Mouse (Mus musculus): Measurements from ENCODE around the gene Col4a2.
A peak's percentile ranks its signal among the peaks of the same experiment; 100 is the strongest.

Gene Col4a2

DNA sequence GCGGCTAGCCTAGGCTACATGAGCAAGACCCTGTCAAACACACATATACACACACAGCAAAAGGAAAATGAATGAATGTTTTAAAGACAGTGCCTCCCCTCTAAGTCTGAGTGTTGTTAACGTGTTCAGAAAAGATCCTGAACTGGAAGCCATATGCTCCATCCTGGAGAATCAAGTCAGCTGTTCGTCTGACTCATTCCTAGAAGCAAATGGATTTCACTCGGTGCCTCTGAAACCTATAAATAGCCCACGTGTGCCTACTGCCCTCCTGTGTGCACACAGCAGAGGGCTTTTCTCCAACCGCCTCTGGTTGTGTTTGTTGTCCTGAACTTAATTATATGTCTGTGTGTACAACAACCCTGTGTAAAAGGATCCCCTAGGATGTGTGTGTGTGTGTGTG lies 109.4 kb downstream of the Col4a2 start:
- DNase-seq, result no peak

DNA sequence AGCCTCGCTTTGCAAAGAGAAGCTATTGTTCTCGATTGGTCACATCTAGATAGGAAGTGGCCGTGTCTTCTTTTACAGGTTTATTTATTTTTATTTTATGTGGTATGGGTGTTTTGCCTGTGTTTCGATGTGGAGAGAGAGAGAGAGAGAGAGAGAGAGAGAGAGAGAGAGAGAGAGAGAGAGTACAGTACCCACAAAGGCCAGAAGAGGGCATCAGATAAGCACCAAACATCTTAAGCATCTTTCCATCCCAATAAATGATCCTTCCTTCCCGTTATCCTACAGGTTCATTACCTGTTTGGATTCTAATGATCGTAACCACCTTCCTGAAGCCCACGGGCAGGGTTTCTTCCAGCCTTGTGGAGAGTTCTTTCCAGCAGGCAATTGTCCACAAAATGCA lies 110.5 kb downstream of the Col4a2 start:
- DNase-seq, result no peak

DNA sequence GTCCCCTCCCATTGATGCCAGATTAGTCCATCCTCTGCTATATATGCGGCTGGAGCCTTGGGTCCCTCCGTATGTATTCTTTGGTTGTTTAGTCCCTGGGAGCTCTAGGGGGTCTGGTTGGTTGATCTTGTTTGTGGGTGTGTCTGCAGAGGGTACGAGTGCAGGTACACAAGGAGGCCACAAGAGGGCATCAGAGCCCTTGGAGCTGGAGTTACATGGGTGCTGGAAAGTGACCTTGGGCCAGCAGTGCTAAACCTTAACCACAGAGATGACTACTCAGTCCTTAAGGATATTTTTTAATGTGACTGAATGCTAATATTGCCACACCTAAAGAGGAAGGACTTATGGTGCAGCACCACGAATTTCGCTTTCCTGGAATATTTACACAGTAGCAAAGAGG lies 118.1 kb downstream of the Col4a2 start:
- DNase-seq, result peak; percentile 43

DNA sequence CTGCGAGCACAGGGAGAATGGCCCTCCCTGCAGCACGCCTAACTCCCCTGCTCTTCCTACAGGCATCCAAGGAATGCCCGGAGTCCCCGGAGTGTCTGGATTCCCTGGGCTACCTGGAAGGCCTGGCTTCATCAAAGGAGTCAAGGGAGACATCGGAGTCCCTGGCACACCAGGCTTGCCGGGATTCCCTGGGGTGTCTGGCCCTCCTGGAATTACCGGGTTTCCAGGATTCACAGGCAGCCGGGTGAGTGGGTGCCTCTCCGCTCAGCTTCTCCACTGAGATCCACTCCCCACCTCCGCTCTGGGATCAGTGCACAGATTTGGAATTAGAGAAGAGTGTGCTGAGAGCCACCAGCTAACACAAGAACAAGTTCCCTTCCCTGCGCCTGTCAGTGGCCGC lies 125.3 kb downstream of the Col4a2 start:
- DNase-seq, result no peak

DNA sequence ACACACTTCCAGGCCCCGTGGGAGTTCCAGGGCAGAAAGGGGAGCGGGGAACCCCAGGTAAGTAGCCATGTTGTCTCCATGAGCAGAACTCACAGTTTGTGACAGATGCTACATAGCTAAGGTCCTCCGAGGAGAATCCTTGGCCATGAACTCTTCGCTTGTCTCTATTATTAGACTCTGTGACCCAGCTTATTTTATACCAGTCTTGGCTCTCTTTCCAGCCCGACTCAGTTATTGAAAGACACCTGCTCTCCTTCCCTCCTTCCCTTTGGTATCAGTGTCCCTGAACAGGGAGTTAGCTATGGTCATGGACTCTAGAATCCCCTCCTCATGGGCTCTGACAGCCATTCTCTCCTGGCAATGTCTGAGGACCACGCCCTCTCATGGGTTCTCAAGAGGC lies 128.7 kb downstream of the Col4a2 start:
- DNase-seq, result no peak

DNA sequence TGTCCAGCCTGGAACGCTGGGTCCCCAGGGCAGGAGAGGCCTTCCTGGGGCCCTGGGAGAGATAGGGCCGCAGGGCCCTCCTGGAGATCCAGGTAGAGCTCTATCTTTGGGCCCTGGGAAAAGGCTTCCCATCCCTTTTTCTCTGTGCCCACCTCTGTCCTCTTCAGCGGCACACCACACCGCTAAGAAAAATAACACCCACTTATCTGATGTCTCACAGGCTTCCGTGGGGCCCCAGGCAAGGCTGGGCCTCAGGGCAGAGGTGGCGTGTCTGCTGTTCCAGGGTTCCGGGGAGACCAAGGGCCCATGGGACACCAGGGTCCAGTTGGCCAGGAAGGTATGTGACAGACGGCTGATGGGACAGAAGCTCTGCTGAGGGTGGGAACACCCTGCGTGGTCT lies 131.0 kb downstream of the Col4a2 start:
- no peak for DNase-seq

DNA sequence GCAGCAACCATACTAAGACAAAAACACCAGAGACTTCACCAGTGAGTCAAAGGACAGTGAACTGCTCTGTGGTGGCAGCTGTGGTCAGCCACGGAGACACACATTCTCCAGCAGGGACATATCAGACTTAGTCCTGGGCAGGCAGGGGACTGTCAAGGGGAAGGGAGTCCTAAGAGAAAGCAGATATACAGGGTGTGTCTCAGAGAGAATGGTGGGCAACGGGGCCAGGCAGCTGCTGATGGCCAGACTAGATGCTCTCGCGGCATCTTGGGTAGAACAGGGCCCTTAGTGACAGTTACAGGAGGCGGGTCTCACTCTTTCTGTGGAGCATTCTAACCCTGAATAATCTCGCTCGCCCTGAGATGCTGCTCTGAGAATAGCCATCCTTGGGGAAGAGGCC lies 131.6 kb downstream of the Col4a2 start:
- no peak for DNase-seq

DNA sequence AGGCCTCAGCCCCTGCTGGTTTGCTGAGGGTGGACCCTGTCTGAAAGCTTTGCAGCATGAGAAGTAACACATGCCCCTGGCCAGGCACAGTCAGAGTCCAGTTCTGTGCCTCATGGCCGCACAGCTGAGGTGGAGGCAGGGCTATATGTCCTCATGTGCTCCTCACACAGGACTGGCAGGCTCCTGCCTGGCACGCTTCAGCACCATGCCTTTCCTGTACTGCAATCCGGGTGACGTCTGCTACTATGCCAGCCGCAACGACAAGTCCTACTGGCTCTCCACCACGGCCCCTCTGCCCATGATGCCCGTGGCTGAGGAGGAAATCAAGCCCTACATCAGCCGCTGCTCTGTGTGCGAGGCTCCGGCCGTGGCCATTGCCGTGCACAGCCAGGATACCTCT lies 133.2 kb downstream of the Col4a2 start:
- no peak for DNase-seq

DNA sequence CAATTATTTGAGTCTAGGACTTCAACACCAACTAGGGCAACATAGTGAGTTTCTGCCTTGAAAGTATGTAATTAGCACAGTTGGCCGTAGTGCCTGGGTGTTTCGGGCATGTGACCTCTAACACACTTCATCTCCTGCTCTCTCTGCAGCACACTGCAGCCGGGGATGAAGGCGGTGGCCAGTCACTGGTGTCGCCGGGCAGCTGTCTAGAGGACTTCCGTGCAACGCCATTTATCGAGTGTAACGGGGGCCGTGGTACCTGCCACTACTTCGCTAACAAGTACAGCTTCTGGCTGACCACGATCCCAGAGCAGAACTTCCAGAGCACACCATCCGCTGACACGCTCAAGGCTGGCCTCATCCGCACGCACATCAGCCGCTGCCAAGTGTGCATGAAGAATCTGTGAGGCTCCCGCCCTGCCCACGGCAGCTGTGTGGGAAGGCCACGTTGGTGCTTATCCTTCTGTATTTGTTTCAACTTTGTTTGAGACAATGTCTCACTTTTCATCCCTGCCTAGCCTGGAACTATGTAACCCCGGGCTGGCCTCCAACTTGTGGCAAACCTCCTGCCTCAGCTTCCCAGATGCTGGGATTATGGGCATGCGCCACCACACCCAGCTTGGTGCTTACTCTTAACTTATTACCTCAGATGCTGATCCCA lies 135.4 kb downstream of the Col4a2 start:
- no peak for DNase-seq

DNA sequence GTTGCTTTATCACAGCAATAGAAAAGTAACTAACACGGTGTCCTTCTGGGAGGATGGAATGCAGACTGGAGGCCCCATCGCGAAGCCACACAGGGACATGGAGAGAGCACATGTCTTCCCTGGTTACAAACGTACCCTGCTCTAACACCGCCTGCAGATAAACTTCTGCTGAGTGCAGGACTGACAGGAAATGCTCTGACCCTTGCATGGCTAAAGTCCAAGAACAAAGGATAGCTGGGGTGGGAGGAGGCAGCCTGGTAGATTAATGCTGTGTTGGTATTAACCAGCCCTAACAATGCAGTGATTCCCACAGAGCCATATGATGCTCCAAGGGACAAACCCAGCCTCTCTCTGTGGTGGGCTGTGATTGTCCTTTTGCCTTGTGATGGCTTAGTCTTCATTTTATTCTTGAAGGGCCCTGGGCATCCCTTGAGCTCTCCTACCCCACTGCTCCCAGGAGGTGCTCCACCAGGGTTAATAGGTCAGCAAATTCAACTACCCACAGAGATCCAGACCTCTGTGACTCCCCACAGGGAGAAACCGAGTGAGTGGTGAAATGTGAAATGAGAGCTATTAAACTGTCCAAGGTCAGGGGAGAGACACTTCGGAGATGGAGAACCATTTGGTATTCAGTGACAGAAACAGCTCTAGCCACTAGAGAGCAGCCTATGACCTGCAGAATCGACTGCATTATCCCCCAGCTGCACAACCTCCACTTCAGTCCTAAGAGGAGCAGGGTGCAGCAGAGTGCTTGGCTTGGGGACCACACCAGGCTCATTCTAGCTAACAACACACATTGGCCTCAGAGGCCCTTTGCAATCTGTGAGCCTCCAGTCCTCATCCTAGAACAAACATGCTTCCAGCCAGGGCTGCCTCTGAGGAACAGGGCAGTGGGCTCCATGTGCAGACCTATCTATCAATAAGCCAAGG lies 137.8 kb downstream of the Col4a2 start:
- DNase-seq, result peak; percentile 26

DNA sequence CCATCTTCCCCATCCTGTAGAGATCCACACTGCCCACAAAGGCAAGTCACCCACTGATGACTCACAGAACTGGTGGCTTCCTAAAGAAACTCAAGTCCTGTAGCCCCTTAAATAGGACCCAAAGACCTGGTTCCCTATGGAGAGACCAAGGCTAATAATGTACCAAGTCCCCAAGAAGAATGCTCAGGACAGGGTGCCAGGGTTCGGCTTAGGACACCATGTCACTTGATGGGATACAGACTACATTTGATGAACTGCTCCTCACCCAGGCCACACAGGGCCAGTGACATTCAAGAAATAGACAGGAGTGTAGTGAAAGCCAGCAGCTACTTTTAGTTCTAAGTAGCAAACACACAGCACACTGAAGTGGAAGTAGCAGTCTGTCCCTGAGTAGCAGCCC lies 139.5 kb downstream of the Col4a2 start:
- no peak for DNase-seq

DNA sequence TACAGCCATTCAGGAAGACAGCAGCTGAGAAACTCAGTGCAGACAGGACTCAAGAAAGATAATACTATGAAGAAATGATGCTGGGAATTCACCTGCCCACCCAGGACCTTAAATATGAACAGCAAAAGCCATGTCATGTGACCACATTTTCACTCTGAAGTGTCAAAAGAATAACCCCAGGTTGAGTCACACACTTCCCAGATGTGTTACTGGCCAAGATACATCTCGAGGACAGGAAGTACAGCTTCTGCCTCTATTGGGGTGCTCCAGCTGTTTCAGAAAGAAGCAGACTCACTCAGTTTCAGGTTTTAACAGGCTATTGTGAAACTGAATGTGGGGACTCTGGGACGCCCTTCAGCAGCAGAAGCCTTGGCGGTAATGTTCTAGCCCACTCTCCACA lies 140.0 kb downstream of the Col4a2 start:
- no peak for DNase-seq

DNA sequence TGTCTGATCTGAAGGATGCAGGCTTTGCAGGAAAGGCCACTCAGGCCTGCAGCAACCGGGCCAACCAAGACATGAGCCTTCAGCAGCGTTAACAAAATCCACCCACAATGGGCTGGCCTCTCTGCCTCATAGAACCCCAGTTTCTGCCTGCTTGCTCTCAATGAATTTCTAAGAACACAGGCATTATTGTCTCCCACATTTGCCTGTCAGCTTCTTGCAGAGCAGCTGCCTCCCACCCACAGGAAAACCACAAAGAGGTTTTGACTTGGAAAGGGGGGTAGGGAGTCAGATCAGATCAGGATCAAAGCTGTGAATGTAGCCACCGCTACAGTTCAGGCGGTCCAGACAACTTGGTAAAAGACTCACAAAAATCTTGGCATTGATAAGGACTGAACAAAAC lies 140.4 kb downstream of the Col4a2 start:
- DNase-seq, result no peak

DNA sequence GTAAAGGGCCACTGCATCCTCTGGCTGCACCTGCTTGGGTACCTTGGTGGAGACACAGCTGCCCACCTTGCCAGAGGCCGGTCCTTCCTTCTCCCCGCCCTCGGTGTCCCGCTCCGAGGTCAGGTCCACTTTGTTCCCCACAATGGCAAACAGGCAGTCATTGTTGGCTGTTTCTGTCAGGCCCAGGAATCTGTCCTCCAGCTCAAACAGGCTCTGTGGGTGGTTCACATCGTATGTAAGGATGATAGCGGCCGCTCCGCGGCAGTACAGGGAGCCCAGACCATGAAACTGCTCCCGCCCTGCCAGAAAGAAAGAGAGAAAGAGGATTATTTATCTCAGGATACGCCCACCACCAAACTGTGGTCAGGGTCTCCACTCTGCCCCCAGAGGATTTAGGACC lies 141.6 kb downstream of the Col4a2 start:
- DNase-seq, result no peak

DNA sequence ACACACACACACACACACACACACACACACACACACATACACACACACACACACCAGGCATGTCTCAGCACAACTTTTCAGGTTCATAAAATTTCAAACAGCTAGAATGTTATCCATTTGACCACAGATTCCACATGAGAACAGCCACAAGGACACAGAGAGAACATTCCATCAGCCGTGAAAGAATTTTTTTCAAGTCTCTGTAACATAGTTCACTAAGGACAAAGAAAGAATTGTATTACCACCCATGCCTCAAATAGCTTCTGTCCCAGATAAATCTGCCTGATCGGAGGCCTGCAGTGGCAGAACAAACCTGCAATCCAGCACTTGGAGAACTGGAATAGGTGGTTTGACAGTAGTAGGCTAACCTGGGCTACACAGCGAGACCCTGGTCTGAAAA lies 144.7 kb downstream of the Col4a2 start:
- DNase-seq, result no peak

DNA sequence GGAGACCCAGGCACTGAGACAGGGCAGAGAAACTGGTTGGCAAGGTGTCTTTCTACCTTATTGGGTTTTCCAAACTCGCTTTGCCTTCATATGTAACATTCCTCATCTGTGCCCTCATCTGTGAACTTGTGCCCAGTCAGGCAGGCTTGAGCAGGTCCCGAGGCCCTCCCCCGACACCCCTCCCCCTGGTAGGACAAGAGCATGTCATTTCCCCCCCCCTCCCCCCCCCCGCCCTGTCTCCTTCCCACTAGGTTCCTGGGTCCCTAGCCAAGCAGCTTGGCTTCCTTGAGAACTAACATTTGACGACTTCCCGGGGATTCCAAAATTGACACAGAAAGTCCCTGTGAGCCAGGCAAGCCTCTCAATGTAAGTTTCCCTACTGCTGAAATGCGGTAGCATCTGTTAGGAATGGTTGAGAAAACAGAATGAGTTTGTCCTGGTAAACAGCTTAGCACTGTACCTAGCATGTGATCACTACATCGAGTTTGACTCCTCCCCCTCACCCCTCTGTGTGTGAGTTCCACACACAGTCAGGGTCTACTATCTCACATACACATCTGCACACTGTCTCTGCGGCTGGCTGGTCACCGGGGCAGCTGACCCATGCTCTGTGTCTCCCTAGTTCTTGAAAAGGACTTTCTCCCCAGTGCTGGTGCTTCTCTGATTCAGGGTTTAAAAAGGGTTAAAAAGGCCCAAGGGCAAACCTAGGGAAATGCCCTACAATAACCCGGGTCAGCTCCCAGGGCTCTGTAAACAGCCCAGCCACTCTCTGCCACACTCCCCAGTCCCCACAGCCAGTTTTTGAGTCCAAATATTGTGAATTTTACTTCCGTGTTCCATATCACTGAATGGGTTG lies 145.6 kb downstream of the Col4a2 start:
- DNase-seq, result no peak

DNA sequence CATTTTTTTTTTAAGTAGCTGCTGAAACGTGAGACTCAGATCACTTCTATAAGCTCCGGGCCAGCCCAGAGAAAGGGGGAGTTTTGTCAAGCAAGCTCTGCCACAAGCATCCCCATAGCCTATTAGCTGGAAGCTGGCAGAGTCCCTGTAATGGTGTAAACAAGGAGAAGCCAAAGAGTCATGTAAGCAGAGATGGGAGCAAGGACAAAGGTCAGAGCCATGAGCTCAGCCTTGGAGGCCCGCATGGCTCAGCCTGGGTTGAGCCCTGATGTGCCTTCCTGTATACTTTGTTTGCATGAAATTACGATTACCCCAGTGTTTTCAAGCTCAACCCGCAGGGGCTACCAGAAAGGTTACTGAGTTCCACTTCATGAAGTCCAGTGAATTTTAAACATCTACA lies 146.4 kb downstream of the Col4a2 start:
- no peak for DNase-seq

DNA sequence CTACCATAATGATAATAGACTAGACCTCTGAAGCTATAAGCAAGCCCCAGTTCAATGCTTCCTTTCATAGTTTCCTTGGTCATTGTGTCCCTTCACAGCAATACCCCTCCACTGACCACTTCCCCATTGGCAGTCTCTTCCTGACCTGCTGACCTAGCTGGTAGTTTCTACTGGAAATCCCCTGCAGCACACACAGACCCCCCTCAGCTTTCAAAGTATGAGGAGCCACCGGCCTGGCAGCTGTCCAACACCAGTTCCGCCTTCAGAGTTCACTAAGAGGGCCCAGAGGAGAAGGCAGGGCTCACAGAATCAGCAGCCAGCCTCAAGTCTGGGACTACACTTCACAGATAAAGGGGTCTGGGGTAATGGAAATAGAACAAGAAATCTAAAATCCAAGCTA lies 148.3 kb downstream of the Col4a2 start:
- DNase-seq, result no peak

DNA sequence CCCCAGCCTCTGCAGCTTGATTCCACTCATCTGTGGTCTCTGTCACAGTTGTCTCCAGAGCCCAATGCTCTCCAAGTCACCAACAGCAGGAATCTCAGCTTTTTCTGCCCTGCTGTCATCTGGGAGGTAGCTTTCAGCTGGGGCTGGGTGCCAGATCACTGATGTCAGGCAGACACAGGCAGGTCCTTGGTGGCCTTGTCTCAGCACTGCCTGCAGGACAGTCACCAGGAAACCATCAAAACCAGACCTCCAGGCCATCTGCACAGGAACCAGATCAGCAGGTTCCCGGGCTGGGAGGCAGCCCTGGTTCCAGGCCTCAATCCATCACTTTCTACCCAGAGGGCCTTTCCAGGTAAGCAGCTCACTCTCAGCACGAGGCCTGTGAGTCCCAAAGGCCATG lies 149.2 kb downstream of the Col4a2 start:
- no peak for DNase-seq

DNA sequence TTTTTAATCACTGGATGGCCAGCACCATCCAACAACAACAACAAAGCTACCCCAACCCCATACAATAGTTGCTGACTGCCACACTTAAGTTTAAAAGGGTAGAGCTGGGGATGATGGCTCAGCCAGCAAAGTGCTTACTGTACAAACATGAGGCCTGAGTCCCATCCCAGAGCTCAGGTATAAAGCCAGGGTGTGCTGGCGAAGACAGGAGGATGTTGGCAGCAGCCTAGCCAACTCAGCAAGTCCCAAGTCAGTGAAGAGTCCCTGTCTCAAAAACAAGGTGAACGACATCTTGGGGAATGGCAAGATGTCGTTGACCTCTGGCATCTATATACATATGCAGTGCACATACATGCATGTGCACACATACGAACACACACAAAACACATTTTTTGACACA lies 150.0 kb downstream of the Col4a2 start:
- no peak for DNase-seq

DNA sequence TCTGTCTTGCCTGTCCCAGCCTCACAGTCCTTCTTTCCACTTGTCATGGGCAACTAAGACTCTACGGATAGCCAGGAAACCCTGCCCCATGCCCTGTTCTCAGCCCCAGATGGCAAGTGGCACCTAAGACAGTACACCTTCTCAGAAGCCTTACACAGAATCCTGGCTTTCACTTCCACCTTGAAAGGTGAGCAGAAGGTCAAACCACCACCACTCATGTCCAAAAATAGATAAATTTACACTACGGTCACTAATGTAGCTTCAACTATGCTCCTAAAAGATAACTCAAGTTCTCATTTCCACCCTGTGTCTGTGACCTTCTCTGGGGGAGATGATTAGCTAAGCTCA lies 150.9 kb downstream of the Col4a2 start:
- no peak for DNase-seq

DNA sequence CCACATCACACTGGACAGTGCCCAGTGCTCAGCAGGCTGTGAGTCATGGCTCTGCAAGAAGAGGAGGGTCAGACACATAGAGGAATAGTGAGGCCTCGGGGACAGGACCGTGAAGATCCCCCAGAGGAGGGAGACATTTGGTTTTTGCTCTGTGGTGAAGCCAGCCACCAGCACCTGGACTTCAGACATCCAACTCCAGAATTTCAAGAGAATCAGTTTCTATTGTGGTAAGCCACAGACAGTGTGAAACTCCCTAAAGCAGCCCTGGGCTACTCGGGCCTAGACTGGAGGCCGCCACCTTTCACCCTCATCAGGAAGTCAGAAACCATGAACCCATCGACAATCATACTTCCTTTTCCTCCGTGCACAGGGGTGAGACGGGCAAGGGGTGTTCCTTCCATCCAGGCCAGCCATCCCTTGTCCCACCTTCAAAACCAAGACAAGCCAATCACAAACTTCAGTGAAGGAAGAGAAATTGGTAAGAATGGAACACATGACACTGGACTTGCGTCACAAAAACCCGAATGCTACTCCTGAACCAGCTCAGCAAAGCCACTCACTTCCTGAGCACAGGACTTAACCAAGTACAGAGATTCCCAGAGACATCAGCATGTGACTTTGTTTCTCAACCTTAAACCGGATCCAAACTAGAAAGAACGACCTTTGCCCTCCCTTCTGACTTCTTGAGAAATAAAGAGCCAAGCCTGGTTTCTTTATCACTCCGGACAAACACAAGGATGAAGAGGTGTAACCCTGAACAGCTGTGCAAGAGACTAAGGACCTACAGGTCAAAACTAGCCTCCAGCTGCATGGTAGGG lies 151.5 kb downstream of the Col4a2 start:
- DNase-seq, result no peak

DNA sequence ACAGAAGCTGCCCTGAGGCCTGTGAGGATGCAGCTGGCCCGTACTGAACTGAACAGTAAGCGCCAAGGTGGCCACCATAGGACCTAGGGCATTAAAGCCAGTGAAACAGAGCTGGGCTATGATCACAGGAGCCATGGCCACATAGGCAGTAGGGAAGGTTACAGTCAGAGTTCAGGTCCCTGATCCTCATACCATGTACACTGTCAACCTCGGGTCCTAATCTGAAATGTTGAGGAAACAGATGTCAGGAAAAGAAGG lies 152.0 kb downstream of the Col4a2 start:
- no peak for DNase-seq

All from thymus, postnatal 4 days (tissue).